Mouse (Mus musculus): Measurements from ENCODE around the gene Cd80. TPM values are rescaled to one million over a fixed set of nuclear protein-coding genes. Genes with fewer than 3 reads are reported as not detected.

Cd80 gene
- polyA plus RNA-seq, 1 experiment from 2014 or later: 0.21 TPM

- Histone ChIP-seq H3K9ac (peak overlapping the region; percentile 96), H3K4me1 (replicated peaks) (peaks cover 8% of the 10 kb centered on the region; the same call in 1 of the 2 replicates), H3K36me3 (peaks cover 9% of the 10 kb centered on the region), H3K27me3 (replicated peaks) (no peaks in the 10 kb centered on the region), H3K4me3 (replicated peaks) (peak overlapping the region; percentile 76), H3K9me3 (no peaks in the 10 kb centered on the region), H3K4me2 (replicated peaks) (peak overlapping the region; percentile 80), H3K27ac (peak overlapping the region; percentile 94)
- 40% methylated on average over 12 of the region's 12 CpGs for WGBS
- ATAC-seq: no peak
Measured at GRCm38 (mm10) chr16:38451421-38452205, 3.7 kb upstream of the Cd80 start.

GRCm38 (mm10) chr16:38452442-38453202 is 2.7 kb upstream of the Cd80 start, which contains the start of gene Adprh:
TSS of gene Adprh (minus strand) at chr16:38452703.
- H3K27me3 ChIP-seq (replicated peaks): no peaks in the 10 kb centered on the region
- H3K36me3 ChIP-seq: no peaks in the 10 kb centered on the region; the same call in 1 of the 2 replicates
- WGBS: under 1% methylated on average over 59 of the region's 61 CpGs
- H3K4me1 ChIP-seq (replicated peaks): peaks cover 8% of the 10 kb centered on the region; the same call in 1 of the 2 replicates
- peak within 1 kb of the TSS; percentile 80 for H3K4me2 ChIP-seq (replicated peaks)
- peak within 1 kb of the TSS; percentile 96 for H3K9ac ChIP-seq
- H3K9me3 ChIP-seq: no peaks in the 10 kb centered on the region
- H3K27ac ChIP-seq: peak within 1 kb of the TSS; percentile 94
- ATAC-seq: peak; percentile 99
- peak within 1 kb of the TSS; percentile 76 for H3K4me3 ChIP-seq (replicated peaks)

- peaks cover 8% of the 10 kb centered on the region; the same call in 1 of the 2 replicates for H3K4me1 ChIP-seq (replicated peaks)
- peak overlapping the region; percentile 76 for H3K4me3 ChIP-seq (replicated peaks)
- WGBS: 22% methylated on average over 3 of the region's 3 CpGs
- H3K27ac ChIP-seq: peak overlapping the region; percentile 94
- peak overlapping the region; percentile 96 for H3K9ac ChIP-seq
- H3K9me3 ChIP-seq: no peaks in the 10 kb centered on the region
- peak overlapping the region; percentile 80 for H3K4me2 ChIP-seq (replicated peaks)
- H3K27me3 ChIP-seq (replicated peaks): no peaks in the 10 kb centered on the region
- no peak for ATAC-seq
- no peaks in the 10 kb centered on the region; the same call in 1 of the 2 replicates for H3K36me3 ChIP-seq
Measured at GRCm38 (mm10) chr16:38453203-38453553, 2.2 kb upstream of the Cd80 start.

- peaks cover 8% of the 10 kb centered on the region; the same call in 1 of the 2 replicates for H3K4me1 ChIP-seq (replicated peaks)
- no peaks in the 10 kb centered on the region for H3K27me3 ChIP-seq (replicated peaks)
- H3K9me3 ChIP-seq: no peaks in the 10 kb centered on the region
- no peak overlapping the region for H3K4me2 ChIP-seq (replicated peaks)
- H3K27ac ChIP-seq: no peak overlapping the region
- H3K4me3 ChIP-seq (replicated peaks): no peak overlapping the region
- no peaks in the 10 kb centered on the region for H3K36me3 ChIP-seq
- WGBS: 87% methylated on average over 4 of the region's 4 CpGs
- no peak overlapping the region for H3K9ac ChIP-seq
- ATAC-seq: no peak
Measured at GRCm38 (mm10) chr16:38453952-38454351, 1.4 kb upstream of the Cd80 start.

- Histone ChIP-seq H3K36me3 (no peaks in the 10 kb centered on the region), H3K4me3 (replicated peaks) (no peak overlapping the region), H3K4me1 (replicated peaks) (peaks cover 8% of the 10 kb centered on the region; the same call in 1 of the 2 replicates), H3K9ac (no peak overlapping the region), H3K4me2 (replicated peaks) (no peak overlapping the region), H3K27ac (no peak overlapping the region), H3K27me3 (replicated peaks) (no peaks in the 10 kb centered on the region), H3K9me3 (no peaks in the 10 kb centered on the region)
- ATAC-seq: no peak
- 72% methylated on average over 11 of the region's 11 CpGs for WGBS
Measured at GRCm38 (mm10) chr16:38454533-38455254, 667 bp upstream of the Cd80 start.

- Histone ChIP-seq H3K9me3 (no peaks in the 10 kb centered on the region), H3K4me1 (replicated peaks) (0 out of 2 replicates have a peak, but pooled peaks cover under 1% of the 10 kb centered on the region), H3K36me3 (no peaks in the 10 kb centered on the region), H3K4me3 (replicated peaks) (no peak overlapping the region), H3K4me2 (replicated peaks) (no peak overlapping the region), H3K27me3 (replicated peaks) (no peaks in the 10 kb centered on the region), H3K27ac (no peak overlapping the region), H3K9ac (no peak overlapping the region)
- ATAC-seq: no peak
- 55% methylated on average over 11 of the region's 11 CpGs for WGBS
Measured at GRCm38 (mm10) chr16:38456812-38457567, 1.6 kb downstream of the Cd80 start.

GRCm38 (mm10) chr16:38458600-38459280 is 3.4 kb downstream of the Cd80 start:
- H3K4me3 ChIP-seq (replicated peaks): no peak overlapping the region
- 66% methylated on average over 6 of the region's 6 CpGs for WGBS
- no peaks in the 10 kb centered on the region for H3K9me3 ChIP-seq
- no peaks in the 10 kb centered on the region for H3K36me3 ChIP-seq
- H3K27me3 ChIP-seq (replicated peaks): no peaks in the 10 kb centered on the region
- no peaks in the 10 kb centered on the region for H3K4me1 ChIP-seq (replicated peaks)
- H3K9ac ChIP-seq: no peak overlapping the region
- peak; percentile 70; the same call in 1 of the 2 replicates for ATAC-seq
- H3K27ac ChIP-seq: no peak overlapping the region
- H3K4me2 ChIP-seq (replicated peaks): no peak overlapping the region

GRCm38 (mm10) chr16:38459990-38460389 is 4.6 kb downstream of the Cd80 start:
- no peak overlapping the region for H3K4me2 ChIP-seq (replicated peaks)
- no peak overlapping the region for H3K4me3 ChIP-seq (replicated peaks)
- no peaks in the 10 kb centered on the region for H3K36me3 ChIP-seq
- H3K27me3 ChIP-seq (replicated peaks): no peaks in the 10 kb centered on the region
- ATAC-seq: no peak
- no peaks in the 10 kb centered on the region for H3K4me1 ChIP-seq (replicated peaks)
- no peak overlapping the region for H3K27ac ChIP-seq
- no peaks in the 10 kb centered on the region for H3K9me3 ChIP-seq
- 91% methylated on average over 4 of the region's 4 CpGs for WGBS
- no peak overlapping the region for H3K9ac ChIP-seq

GRCm38 (mm10) chr16:38461749-38462148 is 6.4 kb downstream of the Cd80 start:
- no peak overlapping the region for H3K4me3 ChIP-seq (replicated peaks)
- no peaks in the 10 kb centered on the region for H3K4me1 ChIP-seq (replicated peaks)
- H3K27me3 ChIP-seq (replicated peaks): no peaks in the 10 kb centered on the region
- no peak overlapping the region for H3K9ac ChIP-seq
- no peaks in the 10 kb centered on the region for H3K9me3 ChIP-seq
- H3K4me2 ChIP-seq (replicated peaks): no peak overlapping the region
- ATAC-seq: no peak
- 85% methylated on average over 8 of the region's 8 CpGs for WGBS
- H3K36me3 ChIP-seq: no peaks in the 10 kb centered on the region
- H3K27ac ChIP-seq: no peak overlapping the region

GRCm38 (mm10) chr16:38462161-38462560 is 6.8 kb downstream of the Cd80 start:
- Histone ChIP-seq H3K27ac (no peak overlapping the region), H3K4me2 (replicated peaks) (no peak overlapping the region), H3K4me1 (replicated peaks) (no peaks in the 10 kb centered on the region), H3K9me3 (no peaks in the 10 kb centered on the region), H3K9ac (no peak overlapping the region), H3K27me3 (replicated peaks) (no peaks in the 10 kb centered on the region), H3K4me3 (replicated peaks) (no peak overlapping the region), H3K36me3 (no peaks in the 10 kb centered on the region)
- WGBS: 73% methylated on average over 7 of the region's 7 CpGs
- ATAC-seq: no peak

- no peaks in the 10 kb centered on the region for H3K36me3 ChIP-seq
- no peak overlapping the region for H3K27ac ChIP-seq
- H3K4me2 ChIP-seq (replicated peaks): no peak overlapping the region
- no peak for ATAC-seq
- H3K9ac ChIP-seq: no peak overlapping the region
- no peaks in the 10 kb centered on the region for H3K27me3 ChIP-seq (replicated peaks)
- no peaks in the 10 kb centered on the region for H3K4me1 ChIP-seq (replicated peaks)
- WGBS: 91% methylated on average over 5 of the region's 5 CpGs
- H3K4me3 ChIP-seq (replicated peaks): no peak overlapping the region
- H3K9me3 ChIP-seq: no peaks in the 10 kb centered on the region
Measured at GRCm38 (mm10) chr16:38463305-38463704, 7.9 kb downstream of the Cd80 start.
